Mouse (Mus musculus) hindbrain, embryonic 10.5 days (tissue): ENCODE measurements around the gene Lce3f. TPM values are rescaled to one million over a fixed set of nuclear protein-coding genes. Genes with fewer than 3 reads are reported as not detected.
A peak's percentile ranks its signal among the peaks of the same experiment; 100 is the strongest.

Experiments
- DNase-seq: peaks from one replicate; pipeline ENCODE4 v3.0.0-alpha.2; 2017; ENCODE audit warnings: low spot score
- H3K27ac ChIP-seq: fragments of 300-500 bp; sonication (generic); 2 replicates; pipeline ENCODE4 v1.5.1; 2016; ENCODE audit warnings: mild to moderate bottlenecking, moderate library complexity
- H3K27me3 ChIP-seq: fragments of 300-500 bp; sonication (generic); 2 replicates; pipeline ENCODE4 v1.6.1; 2016; ENCODE audit warnings: mild to moderate bottlenecking; ENCODE audit not compliant: poor library complexity, insufficient read depth, severe bottlenecking
- H3K36me3 ChIP-seq: fragments of 300-500 bp; sonication (generic); 2 replicates; pipeline ENCODE4 v1.6.1; 2016; ENCODE audit warnings: mild to moderate bottlenecking, moderate library complexity
- H3K4me1 ChIP-seq: fragments of 300-500 bp; sonication (generic); replicated peaks from 2 replicates; pipeline ENCODE4 v1.6.1; 2016; ENCODE audit warnings: mild to moderate bottlenecking
- H3K4me3 ChIP-seq: fragments of 300-500 bp; sonication (generic); 2 replicates; pipeline ENCODE4 v1.5.1; 2016; ENCODE audit warnings: mild to moderate bottlenecking, moderate library complexity
- H3K9me3 ChIP-seq: fragments of 300-500 bp; sonication (generic); 2 replicates; pipeline ENCODE4 v1.6.1; 2016; ENCODE audit warnings: mild to moderate bottlenecking, moderate library complexity
- WGBS: fragments of 180-500 bp; shearing (Covaris S2); methylation state at CpG from one replicate; pipeline ENCODE4 v1.1.7; 2016; 5-methylcytosine and 5-hydroxymethylcytosine counted together
- polyA plus RNA-seq: library from polyadenylated mRNA; unstranded; fragments of >200 nt; fragmentation: Nextera tagmentation; extraction: Ambion mirVana; gene quantifications from 2 replicates; pipeline ENCODE4 v1.2.1, GENCODE M21; 2016

The Lce3f gene
- polyA plus RNA-seq = not detected in 2 replicates

DNA sequence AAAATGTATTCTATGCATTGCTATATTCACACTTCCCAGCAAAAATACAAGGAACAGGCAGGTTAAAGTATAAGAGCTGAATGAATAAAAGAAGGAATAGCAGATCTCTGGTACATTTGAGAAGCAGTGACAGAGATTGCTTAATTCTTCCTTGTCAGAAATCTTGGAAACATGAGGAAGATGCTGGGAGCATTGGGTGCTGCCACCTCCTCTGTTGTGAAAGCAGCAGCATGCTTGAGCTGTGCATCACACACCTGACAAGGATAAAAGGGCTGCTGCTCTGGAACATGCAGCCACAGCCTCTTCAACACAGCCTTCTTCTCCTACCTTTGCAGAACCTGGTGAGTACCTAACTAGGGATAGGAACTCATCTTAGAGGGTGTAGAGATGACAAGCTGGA, at the start of gene Lce3f:
TSS of gene Lce3f (plus strand) at position 301 of the 400 bp plus-strand sequence.
- Histone ChIP-seq H3K4me1 (no peaks in the 10 kb centered on the region), H3K27me3 (no peaks in the 10 kb centered on the region), H3K4me3 (no peak within 1 kb of the TSS), H3K27ac (no peak within 1 kb of the TSS), H3K9me3 (no peaks in the 10 kb centered on the region), H3K36me3 (no peaks in the 10 kb centered on the region)
- no peak for DNase-seq

DNA sequence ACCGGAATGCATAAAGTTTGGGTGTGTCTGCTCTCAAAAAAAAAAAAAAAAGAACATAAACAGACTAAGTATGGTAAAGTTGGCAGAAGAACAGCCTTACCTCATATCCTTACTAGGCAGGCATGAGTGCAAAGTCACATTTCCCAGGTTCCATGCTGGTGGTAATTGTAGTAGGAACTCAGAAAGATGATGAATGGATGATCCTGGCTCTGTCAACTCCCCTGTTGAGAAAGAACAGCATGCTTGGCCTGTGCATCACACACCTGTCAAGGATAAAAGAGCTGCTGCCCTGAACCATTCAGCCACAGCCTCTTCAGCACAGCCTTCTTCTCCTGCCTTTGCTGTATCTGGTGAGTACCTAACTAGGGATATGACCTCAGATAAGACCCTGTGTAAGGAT, 47.8 kb upstream of the Lce3f start, which contains the start of gene Lce3c:
TSS of gene Lce3c (plus strand) at position 301 of the 400 bp plus-strand sequence.
- Histone ChIP-seq H3K4me3 (no peak within 1 kb of the TSS), H3K27ac (no peak within 1 kb of the TSS), H3K36me3 (no peaks in the 10 kb centered on the region), H3K27me3 (no peaks in the 10 kb centered on the region), H3K9me3 (no peaks in the 10 kb centered on the region), H3K4me1 (no peaks in the 10 kb centered on the region)
- no peak for DNase-seq
- WGBS = 84% methylated on average over 1 of the region's 1 CpGs

DNA sequence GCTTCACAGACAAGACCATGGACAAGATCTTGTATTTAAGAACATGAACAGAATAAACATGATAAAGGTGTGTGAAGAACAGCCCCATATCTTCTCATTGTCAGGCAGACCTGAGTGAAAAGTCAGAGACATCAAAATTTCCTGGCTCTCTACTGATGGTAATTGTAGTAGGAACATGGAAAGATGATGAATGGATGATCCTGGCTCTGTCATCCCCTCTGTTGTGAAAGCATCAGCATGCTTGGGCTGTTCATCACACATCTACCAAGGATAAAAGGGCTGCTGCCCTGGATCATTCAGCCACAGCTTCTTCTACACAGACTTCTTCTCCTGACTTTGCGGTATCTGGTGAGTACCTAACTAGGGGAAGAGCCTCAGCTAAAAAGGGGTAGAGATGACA, 34.9 kb upstream of the Lce3f start, which contains the start of gene Lce3d:
TSS of gene Lce3d (plus strand) at position 301 of the 400 bp plus-strand sequence.
- Histone ChIP-seq H3K27me3 (no peaks in the 10 kb centered on the region), H3K36me3 (no peaks in the 10 kb centered on the region), H3K9me3 (no peaks in the 10 kb centered on the region), H3K4me1 (no peaks in the 10 kb centered on the region), H3K4me3 (no peak within 1 kb of the TSS), H3K27ac (no peak within 1 kb of the TSS)
- no peak for DNase-seq
- WGBS = 84% methylated on average over 1 of the region's 1 CpGs

DNA sequence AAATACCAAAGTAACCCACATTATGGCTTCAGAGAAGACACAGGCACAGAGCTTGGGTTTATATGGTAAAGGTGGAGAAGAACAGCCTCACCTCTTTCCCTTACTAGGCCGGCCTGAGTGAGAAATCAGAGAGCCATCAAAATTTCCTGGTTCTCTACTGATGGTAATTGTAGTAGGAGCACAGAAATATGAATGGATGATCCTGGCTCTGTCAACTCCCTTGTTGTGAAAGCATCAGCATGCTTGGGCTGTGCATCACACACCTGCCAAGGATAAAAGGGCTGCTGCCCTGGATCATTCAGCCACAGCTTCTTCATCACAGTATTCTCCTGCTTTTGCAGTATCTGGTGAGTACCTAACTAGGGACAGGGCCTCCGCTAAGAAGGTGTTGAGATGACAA, 25.3 kb upstream of the Lce3f start, which contains the start of gene Lce3e:
TSS of gene Lce3e (plus strand) at position 301 of the 400 bp plus-strand sequence.
- H3K9me3 ChIP-seq = no peaks in the 10 kb centered on the region
- H3K36me3 ChIP-seq = no peaks in the 10 kb centered on the region
- no peak within 1 kb of the TSS for H3K4me3 ChIP-seq
- no peak for DNase-seq
- WGBS = 87% methylated on average over 2 of the region's 2 CpGs
- no peak within 1 kb of the TSS for H3K27ac ChIP-seq
- H3K27me3 ChIP-seq = no peaks in the 10 kb centered on the region
- H3K4me1 ChIP-seq = no peaks in the 10 kb centered on the region

DNA sequence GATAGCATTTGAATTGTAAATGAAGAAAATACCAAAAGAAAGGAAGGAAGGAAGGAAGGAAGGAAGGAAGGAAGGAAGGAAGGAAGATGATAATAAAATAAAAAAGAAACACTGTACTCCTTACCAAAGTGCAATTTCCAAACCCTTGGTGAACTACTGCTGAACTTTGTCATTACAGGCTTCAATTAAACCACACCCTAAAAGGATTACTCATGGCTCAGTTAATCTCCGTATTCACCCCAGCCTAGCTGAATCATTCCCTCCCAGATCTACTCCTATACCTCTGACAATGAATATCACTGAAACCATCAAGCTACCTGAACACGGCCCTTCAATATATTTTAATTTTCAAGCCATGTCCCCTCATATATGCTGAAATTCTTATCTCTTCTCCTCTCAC, 13.5 kb upstream of the Lce3f start:
- Histone ChIP-seq H3K4me3 (no peak overlapping the region), H3K4me1 (no peaks in the 10 kb centered on the region), H3K9me3 (no peaks in the 10 kb centered on the region), H3K36me3 (no peaks in the 10 kb centered on the region), H3K27me3 (no peaks in the 10 kb centered on the region), H3K27ac (no peak overlapping the region)
- no peak for DNase-seq
- WGBS = 85% methylated on average over 2 of the region's 2 CpGs

DNA sequence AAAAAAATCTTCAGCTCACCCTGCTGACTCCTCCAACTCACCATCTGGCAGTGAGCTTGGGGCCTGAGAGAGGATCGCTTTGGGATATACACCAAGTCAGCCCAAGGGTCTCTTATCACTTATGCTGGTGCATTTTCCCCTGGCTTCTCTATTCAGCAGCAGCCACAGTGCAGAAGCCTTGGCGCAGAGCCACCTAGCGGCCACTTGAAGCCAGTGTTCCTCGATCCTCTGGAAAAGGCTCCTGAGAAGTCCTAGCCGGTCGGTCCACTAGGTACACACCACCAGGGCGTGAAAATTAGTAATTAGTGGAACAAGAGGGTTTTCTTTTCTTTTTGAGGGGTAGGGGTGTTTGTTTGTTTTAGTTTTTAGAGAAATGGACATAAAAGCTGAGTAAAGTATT, 6.7 kb downstream of the Lce3f start:
- Histone ChIP-seq H3K27me3 (no peaks in the 10 kb centered on the region), H3K9me3 (no peaks in the 10 kb centered on the region), H3K27ac (no peak overlapping the region), H3K4me1 (no peaks in the 10 kb centered on the region), H3K36me3 (no peaks in the 10 kb centered on the region), H3K4me3 (no peak overlapping the region)
- DNase-seq = peak; percentile 71
- WGBS = 6% methylated on average over 7 of the region's 7 CpGs

DNA sequence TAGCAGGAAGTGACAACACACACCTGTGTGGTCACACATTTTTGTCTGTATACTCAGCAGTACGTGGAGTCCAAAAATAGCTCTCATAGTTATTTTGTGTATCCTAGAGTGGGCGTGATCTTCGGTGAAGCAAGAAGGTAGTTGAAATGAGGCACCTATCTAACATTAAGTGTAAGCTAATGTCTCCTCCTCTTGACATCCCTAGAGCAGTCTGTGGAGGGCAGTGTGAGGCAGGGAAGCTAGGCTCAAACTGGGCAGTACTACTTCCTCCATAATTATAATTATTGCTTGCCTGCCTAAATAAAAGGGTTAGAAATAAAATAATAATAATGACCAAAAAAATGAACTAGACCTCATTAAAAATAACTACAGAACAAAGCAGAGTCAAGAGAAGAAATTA, 8.6 kb downstream of the Lce3f start:
- Histone ChIP-seq H3K27me3 (no peaks in the 10 kb centered on the region), H3K27ac (no peak overlapping the region), H3K4me1 (no peaks in the 10 kb centered on the region), H3K4me3 (no peak overlapping the region), H3K9me3 (no peaks in the 10 kb centered on the region), H3K36me3 (no peaks in the 10 kb centered on the region)
- WGBS = 84% methylated on average over 3 of the region's 3 CpGs
- DNase-seq = no peak

DNA sequence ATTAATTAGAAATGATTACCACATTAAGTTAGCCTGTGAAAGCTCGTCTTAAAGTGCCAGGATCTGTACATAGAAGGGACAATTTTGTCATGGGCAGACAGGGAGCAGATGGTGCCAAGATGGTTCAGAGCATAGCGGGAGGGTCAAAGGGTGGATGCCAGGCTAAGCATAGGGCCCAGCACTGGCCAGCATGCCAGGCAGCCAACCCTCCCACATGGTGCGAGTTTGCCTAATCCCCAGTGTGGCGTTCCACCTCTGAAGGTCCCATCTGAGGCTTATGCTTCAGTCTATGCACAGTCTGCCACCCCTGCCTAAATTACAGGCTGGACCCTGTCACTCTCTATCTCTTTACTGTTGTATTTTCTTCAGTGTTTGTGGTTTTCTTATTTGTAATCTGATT, 10.8 kb downstream of the Lce3f start:
- no peak for DNase-seq
- no peak overlapping the region for H3K27ac ChIP-seq
- no peaks in the 10 kb centered on the region for H3K27me3 ChIP-seq
- H3K36me3 ChIP-seq = no peaks in the 10 kb centered on the region
- no peaks in the 10 kb centered on the region for H3K9me3 ChIP-seq
- no peaks in the 10 kb centered on the region for H3K4me1 ChIP-seq
- no peak overlapping the region for H3K4me3 ChIP-seq
- 81% methylated on average over 4 of the region's 4 CpGs for WGBS

DNA sequence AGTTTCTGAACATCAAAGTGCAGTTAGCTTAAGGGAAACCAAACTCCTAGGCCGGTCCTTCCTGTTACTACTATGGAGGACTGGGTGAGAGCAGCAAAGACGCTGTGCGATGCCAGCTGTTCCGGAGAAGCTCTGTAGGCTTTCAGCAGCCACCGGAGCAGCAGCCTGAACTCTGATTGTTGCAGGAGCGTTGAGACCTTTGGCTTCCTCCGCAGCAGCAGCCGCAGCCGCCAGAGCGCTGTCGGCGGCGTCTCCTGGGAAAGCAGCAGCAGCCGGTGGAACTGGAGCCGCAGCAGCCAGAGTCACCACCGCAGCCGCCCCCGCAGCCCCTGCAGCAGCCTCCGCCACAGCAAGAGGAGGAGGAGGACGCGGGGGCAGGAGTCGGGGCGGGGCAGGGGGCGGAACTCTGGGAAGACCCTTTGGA, 22.4 kb downstream of the Lce3f start:
- peak; percentile 84 for DNase-seq
- under 1% methylated on average over 24 of the region's 24 CpGs for WGBS
- H3K4me3 ChIP-seq = peak overlapping the region; percentile 53
- no peaks in the 10 kb centered on the region for H3K9me3 ChIP-seq
- H3K36me3 ChIP-seq = no peaks in the 10 kb centered on the region
- H3K27me3 ChIP-seq = peaks cover 7% of the 10 kb centered on the region; the same call in 1 of the 2 replicates
- H3K27ac ChIP-seq = peak overlapping the region; percentile 82
- H3K4me1 ChIP-seq = peaks cover 18% of the 10 kb centered on the region

DNA sequence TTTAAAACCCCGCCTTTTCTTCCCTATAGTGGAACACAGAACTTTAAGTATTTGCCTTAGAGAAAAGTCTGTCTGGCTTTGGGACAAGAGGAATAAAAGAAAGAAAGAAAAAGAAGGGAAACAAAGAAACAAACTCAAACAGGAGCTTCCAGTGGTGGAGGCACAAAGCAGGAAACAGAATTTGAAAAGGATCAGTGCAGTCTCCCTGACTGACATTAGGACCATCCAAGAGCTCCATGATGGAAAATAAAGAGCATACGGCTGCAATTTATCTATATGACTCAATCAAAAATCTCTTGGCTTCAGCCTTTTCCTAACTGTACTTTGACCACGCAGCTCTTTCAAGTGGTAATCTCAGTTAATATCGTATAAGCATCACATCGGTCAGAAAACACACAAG, 22.8 kb downstream of the Lce3f start:
- Histone ChIP-seq H3K27ac (peak overlapping the region; percentile 82), H3K4me1 (peaks cover 18% of the 10 kb centered on the region), H3K36me3 (no peaks in the 10 kb centered on the region), H3K4me3 (peak overlapping the region; percentile 53), H3K27me3 (peaks cover 7% of the 10 kb centered on the region; the same call in 1 of the 2 replicates), H3K9me3 (no peaks in the 10 kb centered on the region)
- DNase-seq = no peak
- WGBS = 20% methylated on average over 5 of the region's 5 CpGs

DNA sequence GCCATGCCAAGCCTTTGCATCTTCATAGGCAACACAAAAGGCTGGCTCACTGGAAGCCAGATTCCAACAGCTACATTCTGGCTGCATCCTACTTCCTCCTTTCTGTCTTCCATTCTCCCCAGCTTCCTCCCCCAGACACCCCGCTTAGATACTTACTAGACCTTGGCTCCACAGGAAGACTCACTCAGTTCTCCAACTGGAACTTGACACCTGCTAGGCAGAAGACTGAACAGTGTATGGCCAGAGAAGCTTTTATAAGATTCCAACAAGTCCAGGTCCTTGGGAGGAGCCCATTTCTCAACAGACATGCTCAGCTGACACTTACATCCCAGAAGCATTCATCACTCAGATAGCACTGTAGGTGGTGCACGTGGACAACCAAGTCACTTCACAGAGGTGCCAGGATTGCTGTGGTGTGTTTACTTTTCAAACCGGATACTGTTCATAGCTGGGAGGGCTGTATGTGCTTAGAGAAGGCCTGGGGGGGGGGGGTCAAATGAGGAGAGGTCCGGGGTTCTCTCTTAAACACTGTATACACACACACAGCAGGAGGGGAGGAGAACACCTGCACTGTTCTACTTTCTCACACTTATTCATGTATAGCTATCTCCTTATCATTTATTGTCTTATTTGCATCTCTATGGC, 23.6 kb downstream of the Lce3f start, which contains the start of gene Crct1:
TSS of gene Crct1 (minus strand) at position 228 of the 645 bp plus-strand sequence.
- WGBS = 37% methylated on average over 4 of the region's 4 CpGs
- H3K9me3 ChIP-seq = no peaks in the 10 kb centered on the region

DNA sequence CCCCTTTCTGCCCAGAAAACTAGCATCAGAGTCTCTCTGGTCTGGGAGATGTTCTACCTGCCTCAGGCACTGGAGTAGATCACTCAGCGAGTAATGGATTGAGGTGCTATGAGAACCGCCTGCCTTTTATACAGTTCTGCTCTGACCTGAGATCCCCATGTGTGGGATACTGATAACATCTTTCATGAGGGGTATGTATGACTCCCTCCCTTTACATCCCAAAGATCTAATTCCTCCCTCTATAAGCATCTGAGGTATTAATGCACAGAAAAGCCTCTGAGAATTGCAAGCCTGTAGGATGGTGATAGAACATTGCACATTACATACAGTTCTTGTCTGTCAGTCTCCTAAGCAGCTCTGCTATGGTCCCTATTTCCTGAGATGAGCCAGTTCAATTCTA, 26.9 kb downstream of the Lce3f start, which contains the start of gene Lce1m:
TSS of gene Lce1m (minus strand) at position 101 of the 400 bp plus-strand sequence.
- DNase-seq = no peak
- 88% methylated on average over 2 of the region's 2 CpGs for WGBS
- no peak within 1 kb of the TSS for H3K27ac ChIP-seq

More for the DNA sequence above, 23.6 kb downstream of the Lce3f start, which contains the start of gene Crct1:
- Histone ChIP-seq H3K27me3 (peaks cover 7% of the 10 kb centered on the region; the same call in 1 of the 2 replicates), H3K36me3 (no peaks in the 10 kb centered on the region), H3K4me1 (peaks cover 18% of the 10 kb centered on the region), H3K4me3 (peak within 1 kb of the TSS; percentile 53), H3K27ac (peak within 1 kb of the TSS; percentile 82)
- DNase-seq = peak; percentile 5

DNA sequence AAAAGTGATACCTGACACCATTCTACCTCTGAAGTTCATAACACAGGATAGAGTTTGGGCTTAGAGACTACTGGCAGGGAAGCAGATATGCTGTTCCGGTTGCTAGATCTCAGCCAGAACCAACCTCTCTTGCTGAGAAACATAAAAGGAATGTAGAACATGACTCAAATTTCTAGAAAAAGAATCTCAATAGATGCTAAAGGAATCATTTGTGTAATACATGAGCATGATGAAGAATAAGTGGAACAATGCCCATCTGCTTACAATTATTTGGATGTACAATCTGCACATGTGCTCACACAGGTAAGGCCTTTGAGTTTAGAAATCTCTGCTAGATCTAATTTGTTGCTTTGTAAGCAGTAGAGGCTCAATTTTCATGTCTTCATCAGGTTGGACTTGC, 29.1 kb downstream of the Lce3f start:
- no peaks in the 10 kb centered on the region for H3K9me3 ChIP-seq
- 89% methylated on average over 1 of the region's 1 CpGs for WGBS

More for the DNA sequence above, 26.9 kb downstream of the Lce3f start, which contains the start of gene Lce1m:
- Histone ChIP-seq H3K27me3 (0 out of 2 replicates have a peak, but pooled peaks cover 4% of the 10 kb centered on the region), H3K4me1 (peaks cover 18% of the 10 kb centered on the region), H3K9me3 (no peaks in the 10 kb centered on the region), H3K4me3 (no peak within 1 kb of the TSS), H3K36me3 (no peaks in the 10 kb centered on the region)

More for the DNA sequence above, 29.1 kb downstream of the Lce3f start:
- H3K27me3 ChIP-seq = 0 out of 2 replicates have a peak, but pooled peaks cover 4% of the 10 kb centered on the region
- H3K27ac ChIP-seq = no peak overlapping the region
- no peaks in the 10 kb centered on the region for H3K4me1 ChIP-seq
- no peaks in the 10 kb centered on the region for H3K36me3 ChIP-seq
- no peak overlapping the region for H3K4me3 ChIP-seq
- no peak for DNase-seq
